Mouse (Mus musculus) heart, adult 2 months (tissue): ENCODE measurements at regions not wholly inside any gene's neighbourhood (a gene's known extent, or its start where the extent isn't known, plus 50 kb on each side); places are given as distances from the start of the nearest gene placed in this dataset.

Experiments
- CTCF ChIP-seq: fragments of 200-600 bp; IDR thresholded peaks from 2 replicates; pipeline ENCODE4 v1.8.1; 2022; ENCODE audit warnings: antibody characterized with exemption, mild to moderate bottlenecking, moderate library complexity
- EP300 ChIP-seq: fragments of 200-500 bp; IDR thresholded peaks from 2 replicates; pipeline ENCODE4 v1.6.1; 2011; ENCODE audit warnings: low read depth, low read length, control low read depth; ENCODE audit not compliant: insufficient read depth
- POLR2A ChIP-seq: fragments of 200-500 bp; IDR thresholded peaks from 2 replicates; pipeline ENCODE4 v1.6.1; 2011; ENCODE audit warnings: mild to moderate bottlenecking, low read depth, low read length, control low read depth; ENCODE audit not compliant: insufficient read depth

DNA sequence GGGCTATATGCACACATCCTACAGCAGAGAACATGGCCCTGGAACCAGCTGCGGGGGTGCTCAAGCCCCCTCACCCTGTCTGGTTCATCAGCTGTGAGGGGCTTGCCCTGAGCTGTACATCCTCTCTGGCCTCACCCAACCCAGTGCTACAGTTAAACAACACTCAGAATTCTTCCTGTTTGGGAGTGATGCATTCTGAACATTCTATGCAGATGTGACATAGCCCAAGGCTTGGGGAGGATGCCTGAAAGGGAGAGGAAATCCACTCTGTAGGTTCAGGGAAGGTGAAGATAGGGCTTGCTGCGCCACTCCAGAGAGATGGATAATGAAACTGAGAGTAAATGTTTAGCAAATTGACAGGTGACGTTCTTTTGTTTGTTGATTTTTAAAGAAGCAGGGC, 83.3 kb downstream of the Lhx2 start:
- TF ChIP-seq CTCF (no peak), POLR2A (no peak), EP300 (no peak)
